Mouse (Mus musculus) midbrain, postnatal 0 days (tissue): ENCODE results near the gene Apba3. TPM values are rescaled to one million over a fixed set of nuclear protein-coding genes. Genes with fewer than 3 reads are reported as not detected.

Experiments used
- ATAC-seq: fragments of 200-750 bp; cut with Nextera tagmentation; 2 replicates; pipeline ENCODE4 v1.8.0; 2017; ENCODE audit warnings: moderate number of reproducible peaks, mild to moderate bottlenecking, moderate TSS enrichment, moderate library complexity; ENCODE audit not compliant: low FRiP score
- DNase-seq: peaks from one replicate; pipeline ENCODE4 v3.0.0-alpha.2; 2015; ENCODE audit warnings: low spot score
- H3K27ac ChIP-seq: fragments of 300-500 bp; sonication (generic); 2 replicates; pipeline ENCODE4 v1.5.1; 2014; ENCODE audit warnings: low read depth, mild to moderate bottlenecking, low read length, mixed read lengths
- H3K27me3 ChIP-seq: fragments of 300-500 bp; sonication (generic); 2 replicates; pipeline ENCODE4 v1.6.1; 2014; ENCODE audit warnings: low read length, control low read depth, mixed read lengths; ENCODE audit not compliant: insufficient read depth
- H3K36me3 ChIP-seq: fragments of 300-500 bp; sonication (generic); 2 replicates; pipeline ENCODE4 v1.6.1; 2014; ENCODE audit warnings: low read length, control low read depth, mixed read lengths; ENCODE audit not compliant: insufficient read depth
- H3K4me1 ChIP-seq: fragments of 300-500 bp; sonication (generic); 2 replicates; pipeline ENCODE4 v1.6.1; 2014; ENCODE audit warnings: mild to moderate bottlenecking, control low read depth, antibody characterized with exemption, low read length, mixed read lengths; ENCODE audit not compliant: insufficient read depth
- H3K4me2 ChIP-seq: fragments of 300-500 bp; sonication (generic); 2 replicates; pipeline ENCODE4 v1.6.1; 2014; ENCODE audit warnings: low read depth, mild to moderate bottlenecking, low read length, mixed read lengths; ENCODE audit not compliant: poor library complexity, severe bottlenecking
- H3K4me3 ChIP-seq: fragments of 300-500 bp; sonication (generic); 2 replicates; pipeline ENCODE4 v1.5.1; 2014; ENCODE audit warnings: low read depth, mild to moderate bottlenecking, low read length, moderate library complexity
- H3K9ac ChIP-seq: fragments of 300-500 bp; sonication (generic); replicated peaks from 2 replicates; pipeline ENCODE4 v1.6.1; 2014; ENCODE audit warnings: mild to moderate bottlenecking, low read length, moderate library complexity, mixed read lengths; ENCODE audit not compliant: poor library complexity, severe bottlenecking
- H3K9me3 ChIP-seq: fragments of 300-500 bp; sonication (generic); 2 replicates; pipeline ENCODE4 v1.6.1; 2016; ENCODE audit warnings: low read length, control low read depth
- CTCF ChIP-seq: IDR thresholded peaks from 2 replicates; pipeline ENCODE4 v1.5.1; 2016; ENCODE audit warnings: antibody characterized with exemption, mild to moderate bottlenecking
- WGBS: fragments of 180-500 bp; shearing (Covaris S2); extraction: QIAGEN DNeasy Blood & Tissue Kit; methylation state at CpG from one replicate; pipeline ENCODE4 v1.1.7; 2014; 5-methylcytosine and 5-hydroxymethylcytosine counted together
- polyA plus RNA-seq: library from polyadenylated mRNA; unstranded; fragments of >200 nt; fragmentation: Nextera tagmentation; extraction: Ambion mirVana; gene quantifications from 2 replicates; pipeline ENCODE4 v1.2.1, GENCODE M21; 2015
- total RNA-seq: library from RNA; depleted of rRNA; stranded (reverse); fragments of >200 nt; gene quantifications from 2 replicates; pipeline ENCODE4 v1.2.3, GENCODE M21; 2014

Apba3 gene
- total and polyA plus RNA-seq, 2 experiments from 2014 or later = 25.2 to 64.8 TPM

DNA sequence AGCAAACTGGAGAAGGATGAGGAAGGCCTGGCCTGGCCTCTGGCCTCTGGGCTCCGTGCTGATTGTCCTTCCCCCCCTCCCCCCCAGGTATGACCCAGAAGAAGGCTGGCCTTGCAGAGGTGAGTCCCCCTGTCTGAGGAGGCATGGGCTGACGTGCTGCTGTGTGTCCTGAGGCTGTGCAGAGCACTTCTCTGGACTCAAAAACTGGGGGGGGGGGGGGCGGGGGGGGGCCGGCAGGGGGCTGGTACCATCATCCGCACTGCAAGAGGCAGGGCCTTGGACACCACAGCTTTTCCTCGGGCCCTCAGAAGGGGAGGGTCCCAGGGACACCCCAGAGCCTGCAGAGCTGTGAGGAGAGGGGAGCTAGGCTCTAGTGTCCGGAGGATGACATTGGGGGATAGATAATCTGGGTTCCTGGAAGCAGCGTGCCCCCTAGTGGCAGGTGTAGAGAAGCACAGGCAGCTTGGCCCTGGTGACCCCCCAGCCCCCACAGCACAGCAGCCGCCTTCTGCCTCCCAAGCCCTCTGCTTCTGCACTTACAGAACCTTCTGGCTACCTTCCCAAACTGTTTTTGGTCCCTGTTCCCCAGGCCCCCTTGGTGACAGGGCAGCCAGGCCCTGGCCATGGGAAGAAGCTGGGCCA is 38.0 kb downstream of the Apba3 start:
- Histone ChIP-seq H3K4me3 (no peak overlapping the region), H3K9ac (no peak overlapping the region), H3K4me2 (no peak overlapping the region), H3K27ac (no peak overlapping the region), H3K27me3 (no peaks in the 10 kb centered on the region), H3K4me1 (no peaks in the 10 kb centered on the region), H3K9me3 (no peaks in the 10 kb centered on the region), H3K36me3 (peaks cover 35% of the 10 kb centered on the region)
- WGBS = 20% methylated on average over 7 of the region's 9 CpGs
- peak; percentile 38 for DNase-seq
- no peak for ATAC-seq
- peak; percentile 72 for TF ChIP-seq CTCF

DNA sequence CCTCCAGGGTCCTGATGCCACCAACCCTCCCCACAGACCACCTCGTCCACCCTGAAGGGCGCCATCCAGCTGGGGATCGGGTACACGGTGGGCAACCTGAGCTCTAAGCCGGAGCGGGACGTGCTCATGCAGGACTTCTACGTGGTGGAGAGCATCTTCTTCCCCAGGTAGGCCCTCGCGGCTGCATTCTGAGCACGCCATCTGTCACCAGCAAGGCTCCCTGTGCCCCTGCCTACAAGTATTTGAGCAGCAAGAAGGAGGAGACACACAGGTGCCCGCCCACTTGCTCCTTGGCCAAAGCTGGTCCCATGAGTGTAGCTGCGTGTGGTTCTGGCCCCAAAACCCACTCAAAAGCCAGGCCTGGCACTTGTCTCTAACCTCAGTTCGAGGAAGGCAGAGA is 38.9 kb downstream of the Apba3 start:
- Histone ChIP-seq H3K9me3 (no peaks in the 10 kb centered on the region), H3K27me3 (no peaks in the 10 kb centered on the region), H3K4me2 (no peak overlapping the region), H3K4me1 (no peaks in the 10 kb centered on the region), H3K27ac (no peak overlapping the region), H3K36me3 (peaks cover 44% of the 10 kb centered on the region), H3K4me3 (no peak overlapping the region), H3K9ac (no peak overlapping the region)
- no peak for TF ChIP-seq CTCF
- ATAC-seq = no peak
- WGBS = 94% methylated on average over 14 of the region's 14 CpGs
- DNase-seq = no peak

DNA sequence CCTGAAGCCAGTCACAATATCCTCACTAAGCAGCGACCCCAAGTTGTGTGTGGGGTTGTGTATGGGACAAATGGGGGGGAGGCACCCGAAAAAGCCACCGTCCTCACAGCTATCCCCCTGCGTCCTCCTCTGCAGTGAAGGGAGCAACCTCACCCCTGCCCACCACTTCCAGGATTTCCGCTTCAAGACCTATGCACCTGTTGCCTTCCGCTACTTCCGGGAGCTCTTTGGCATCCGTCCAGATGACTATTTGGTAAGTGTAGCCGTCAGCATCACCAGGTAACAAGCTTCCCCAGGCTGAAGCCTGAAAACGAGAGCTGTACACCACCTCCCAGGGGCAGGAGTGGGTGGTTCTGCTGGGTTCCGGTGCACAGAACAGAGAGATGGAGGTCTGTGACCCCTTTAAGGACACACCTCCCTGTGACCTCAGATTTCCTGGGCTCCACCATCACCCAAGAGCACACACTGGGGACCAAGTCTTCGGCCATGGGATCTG is 39.5 kb downstream of the Apba3 start:
- Histone ChIP-seq H3K27me3 (no peaks in the 10 kb centered on the region), H3K9me3 (no peaks in the 10 kb centered on the region), H3K4me2 (no peak overlapping the region), H3K4me3 (no peak overlapping the region), H3K9ac (no peak overlapping the region), H3K36me3 (peaks cover 50% of the 10 kb centered on the region), H3K4me1 (no peaks in the 10 kb centered on the region), H3K27ac (no peak overlapping the region)
- no peak for TF ChIP-seq CTCF
- ATAC-seq = no peak
- WGBS = 94% methylated on average over 12 of the region's 12 CpGs
- no peak for DNase-seq

- H3K36me3 ChIP-seq = peaks cover 58% of the 10 kb centered on the region
- H3K4me1 ChIP-seq = no peaks in the 10 kb centered on the region
- no peak overlapping the region for H3K4me2 ChIP-seq
- no peak for ATAC-seq
- no peak for TF ChIP-seq CTCF
- H3K27me3 ChIP-seq = no peaks in the 10 kb centered on the region
- no peak for DNase-seq
- no peak overlapping the region for H3K27ac ChIP-seq
- WGBS = 95% methylated on average over 21 of the region's 21 CpGs
- no peak overlapping the region for H3K9ac ChIP-seq
- H3K4me3 ChIP-seq = no peak overlapping the region
- no peaks in the 10 kb centered on the region for H3K9me3 ChIP-seq
Observed at GRCm38 (mm10) chr10:81306837-81307682, 40.3 kb downstream of the Apba3 start.

DNA sequence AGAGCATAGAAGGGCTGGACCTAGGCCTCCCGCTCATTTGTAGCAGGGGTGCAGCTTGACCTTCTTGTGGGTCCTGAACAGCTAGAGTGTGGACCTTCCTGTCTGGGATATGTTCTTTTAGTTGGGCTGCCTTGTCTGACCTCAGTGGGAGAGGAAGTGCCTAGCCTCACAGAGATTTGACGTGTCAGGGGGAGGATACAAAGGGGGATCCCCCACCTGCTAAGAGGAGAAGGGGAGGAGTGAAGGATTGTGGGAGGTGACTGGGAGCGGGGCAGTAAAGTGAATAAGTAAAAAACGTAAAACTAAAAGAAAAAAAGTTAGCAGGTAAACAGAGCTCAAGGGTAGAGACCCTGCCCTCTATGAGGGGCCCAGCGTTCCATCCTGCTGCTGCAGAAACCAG is 42.8 kb downstream of the Apba3 start:
- H3K27ac ChIP-seq = no peak overlapping the region
- DNase-seq (no peak), ATAC-seq (no peak)
- WGBS = 93% methylated on average over 5 of the region's 5 CpGs
- H3K4me1 ChIP-seq = no peaks in the 10 kb centered on the region
- TF ChIP-seq CTCF = no peak
- peaks cover 83% of the 10 kb centered on the region for H3K36me3 ChIP-seq
- no peak overlapping the region for H3K4me3 ChIP-seq
- no peaks in the 10 kb centered on the region for H3K27me3 ChIP-seq
- H3K4me2 ChIP-seq = no peak overlapping the region
- no peaks in the 10 kb centered on the region for H3K9me3 ChIP-seq
- no peak overlapping the region for H3K9ac ChIP-seq

DNA sequence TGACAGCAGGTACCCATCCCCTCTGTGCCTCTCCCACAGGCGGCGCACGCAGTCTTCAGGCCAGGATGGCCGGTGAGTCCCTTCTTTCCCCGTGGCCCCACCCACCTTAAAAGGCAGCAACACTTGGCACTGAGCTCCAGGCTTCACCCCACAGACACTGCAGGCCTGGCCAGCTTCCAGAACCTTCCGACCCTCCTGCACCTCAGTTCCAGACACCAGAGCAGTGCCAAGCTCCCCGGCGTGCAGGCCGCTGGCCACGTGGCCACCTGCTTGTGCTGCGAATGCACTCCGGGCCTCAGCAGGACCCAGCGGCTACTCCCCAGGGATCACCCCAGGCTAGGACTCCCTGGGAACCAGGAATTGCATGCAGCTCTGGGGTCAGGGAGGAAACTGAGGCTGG is 46.8 kb downstream of the Apba3 start:
- Histone ChIP-seq H3K9me3 (no peaks in the 10 kb centered on the region), H3K4me2 (no peak overlapping the region), H3K4me1 (no peaks in the 10 kb centered on the region), H3K9ac (no peak overlapping the region), H3K27me3 (no peaks in the 10 kb centered on the region), H3K36me3 (peaks cover 86% of the 10 kb centered on the region), H3K4me3 (no peak overlapping the region), H3K27ac (no peak overlapping the region)
- 89% methylated on average over 13 of the region's 13 CpGs for WGBS
- DNase-seq = no peak
- no peak for TF ChIP-seq CTCF
- ATAC-seq = no peak
